Comparison of ENCODE assay signal across 22 mouse cellular contexts in genomic region chr10:23062719-23063118, GRCm38 (mm10).
DNase-seq lines count a peak whose midpoint lies in the region; ATAC-seq and TF ChIP-seq lines count a peak whose summit lies in the region.
"Had no signal": no experiment of that assay in that cellular context is flagged by ENCODE, and none has a peak within 500 bp of the region (broad histone marks: within the 10 kb centered on the region; RNA-seq: fewer than 3 reads in every experiment).

No protein-coding gene starts in this region.

- no peak for DNase-seq in kidney, postnatal 4 days
- DNase-seq in lung, adult 2 months: no peak
- DNase-seq in ZHBTc4 (ENCODE audit: low read depth, low spot score): peak; percentile 26
- DNase-seq in yolk sac, embryonic 10.5 days (ENCODE audit: low spot score): peak; percentile 44
- DNase-seq in heart, adult 8-10 months (ENCODE audit: low spot score): no peak
- DNase-seq: adrenal gland, postnatal 10 days; cerebellum, adult 11 months; cerebellum, adult 8-10 months; cerebellum, postnatal 14 days; embryo, embryonic 11 days; gastrocnemius, adult 2 months; gastrocnemius, postnatal 25 days; heart, postnatal 36 days had no signal

- H3K9ac ChIP-seq in kidney, embryonic 16.5 days (replicated peaks; ENCODE audit: low read length): no peak overlapping the region
- H3K9ac ChIP-seq in lung, embryonic 16.5 days (ENCODE audit: low read length): no peak overlapping the region; the same call in 1 of the 2 replicates
- H3K9ac ChIP-seq: embryonic facial prominence, embryonic 15.5 days; heart, embryonic 13.5 days had no signal

- no peak for TF ChIP-seq CTCF in lung, adult 2 months (IDR thresholded peaks at IDR 0.05; ENCODE audit: insufficient read depth, low read length)

- peak overlapping the region; percentile 54; the same call in 1 of the 2 replicates for H3K27ac ChIP-seq in kidney, embryonic 16.5 days (ENCODE audit: low read length)
- H3K27ac ChIP-seq in lung, embryonic 16.5 days (ENCODE audit: low read length): peak overlapping the region; percentile 85
- H3K27ac ChIP-seq: embryonic facial prominence, embryonic 15.5 days; forebrain, embryonic 10.5 days; gastrocnemius, adult 2 months; heart, embryonic 13.5 days had no signal

- peak; percentile 87; the same call in 1 of the 2 replicates for ATAC-seq in kidney, embryonic 16.5 days (ENCODE audit: low FRiP score, low TSS enrichment)
- no peak for ATAC-seq in lung, embryonic 16.5 days (ENCODE audit: low read depth)
- ATAC-seq: CD4-positive, CD25-positive, alpha-beta regulatory T cell, adult 4 months; forebrain, embryonic 14.5 days had no signal

- peaks cover 6% of the 10 kb centered on the region; the same call in 1 of the 2 replicates for H3K4me1 ChIP-seq in kidney, embryonic 16.5 days (ENCODE audit: insufficient read depth, low read length)
- H3K4me1 ChIP-seq in lung, embryonic 16.5 days (replicated peaks; ENCODE audit: control insufficient read depth, insufficient read depth, low read length): peaks cover 11% of the 10 kb centered on the region; the same call in 1 of the 2 replicates
- H3K4me1 ChIP-seq in lung, adult 2 months (ENCODE audit: control insufficient read depth, insufficient read depth, low read length): no peaks in the 10 kb centered on the region
- H3K4me1 ChIP-seq: heart, embryonic 13.5 days had no signal

- no peak for TF ChIP-seq POLR2A in lung, adult 2 months (IDR thresholded peaks at IDR 0.05; ENCODE audit: borderline replicate concordance, extremely low read depth, low read depth, low read length)

- 69% methylated on average over 5 of the region's 5 CpGs for WGBS in kidney, embryonic 16.5 days
- 59% methylated on average over 5 of the region's 5 CpGs for WGBS in lung, embryonic 16.5 days
- WGBS in lung, adult 2 months: 69% methylated on average over 5 of the region's 5 CpGs

- H3K36me3 ChIP-seq in kidney, embryonic 16.5 days (ENCODE audit: insufficient read depth, low read length): no peaks in the 10 kb centered on the region
- H3K36me3 ChIP-seq in lung, embryonic 16.5 days (ENCODE audit: control insufficient read depth, insufficient read depth, low read length): no peaks in the 10 kb centered on the region
- H3K36me3 ChIP-seq: embryonic facial prominence, embryonic 15.5 days; forebrain, embryonic 10.5 days; G1E; heart, embryonic 13.5 days had no signal

- no peaks in the 10 kb centered on the region for H3K27me3 ChIP-seq in kidney, embryonic 16.5 days (ENCODE audit: insufficient read depth, low read length)
- H3K27me3 ChIP-seq in lung, embryonic 16.5 days (ENCODE audit: control insufficient read depth, insufficient read depth, low read depth, low read length): no peaks in the 10 kb centered on the region
- H3K27me3 ChIP-seq: embryonic facial prominence, embryonic 15.5 days; heart, embryonic 13.5 days had no signal

- no peak overlapping the region for H3K4me2 ChIP-seq in kidney, embryonic 16.5 days (replicated peaks; ENCODE audit: low read depth, low read length)
- no peak overlapping the region for H3K4me2 ChIP-seq in lung, embryonic 16.5 days (ENCODE audit: low read depth, low read length)
- H3K4me2 ChIP-seq: embryonic facial prominence, embryonic 15.5 days; heart, embryonic 13.5 days had no signal

- no peaks in the 10 kb centered on the region for H3K9me3 ChIP-seq in kidney, embryonic 16.5 days (ENCODE audit: low read length)
- H3K9me3 ChIP-seq in lung, embryonic 16.5 days (ENCODE audit: control insufficient read depth, low read length): no peaks in the 10 kb centered on the region
- H3K9me3 ChIP-seq: embryonic facial prominence, embryonic 15.5 days; forebrain, embryonic 10.5 days; G1E; heart, embryonic 13.5 days had no signal

- no peak overlapping the region for H3K4me3 ChIP-seq in kidney, embryonic 16.5 days (ENCODE audit: low read length)
- no peak overlapping the region for H3K4me3 ChIP-seq in lung, embryonic 16.5 days (ENCODE audit: low read length)
- H3K4me3 ChIP-seq in lung, adult 2 months (replicated peaks; ENCODE audit: extremely low read depth, low read depth, low read length): no peak overlapping the region
- H3K4me3 ChIP-seq: embryonic facial prominence, embryonic 15.5 days; erythroblast, embryonic 14.5 days; forebrain, embryonic 10.5 days; gastrocnemius, adult 2 months; heart, embryonic 13.5 days had no signal

Comparison
In these comparisons a context has a peak if more than half of its experiments do, and no peak if none do; other contexts are left out.
1. DNase-seq: peak in ZHBTc4 (single experiment) and yolk sac, embryonic 10.5 days (single experiment); none in kidney, postnatal 4 days (0 of 2), lung, adult 2 months (single experiment) and heart, adult 8-10 months (single experiment).